In genomic region chr14:25693888-25694568, GRCm38 (mm10) we compare ENCODE assay signal across 8 mouse cellular contexts. TPM values are rescaled to one million over a fixed set of nuclear protein-coding genes. Genes with fewer than 3 reads are reported as not detected.
DNase-seq lines count a peak whose midpoint lies in the region; ATAC-seq lines count a peak whose summit lies in the region.

Ppif (plus strand) TSS chr14:25694154.

- intact Hi-C loops in left cerebral cortex, postnatal 14 days (cut with DNase I) = no loop called here

- peak within 1 kb of the TSS; percentile 83 for H3K4me2 ChIP-seq in intestine, embryonic 14.5 days (ENCODE audit: low read length)

- peak within 1 kb of the TSS; percentile 25 for H3K27ac ChIP-seq in intestine, embryonic 14.5 days (ENCODE audit: low read depth)

- H3K27me3 ChIP-seq in intestine, embryonic 14.5 days (replicated peaks; ENCODE audit: control insufficient read depth, insufficient read depth, low read length) = no peaks in the 10 kb centered on the region

- H3K9me3 ChIP-seq in intestine, embryonic 14.5 days (ENCODE audit: control insufficient read depth, low read length) = no peaks in the 10 kb centered on the region

- under 1% methylated on average over 70 of the region's 70 CpGs for WGBS in intestine, embryonic 14.5 days

- ATAC-seq in intestine, embryonic 14.5 days (replicated peaks; ENCODE audit: low FRiP score, low TSS enrichment, low read depth) = peak; percentile 88

- H3K36me3 ChIP-seq in intestine, embryonic 14.5 days (ENCODE audit: control insufficient read depth, insufficient read depth, low read length) = peaks cover 33% of the 10 kb centered on the region

- DNase-seq in adrenal gland, adult (ENCODE audit: inconsistent age in 2 of 2, low spot score in 1 of 2) = peak; percentile 96 to 99
- peak; percentile 98 for DNase-seq in embryo, embryonic 10.5 days (ENCODE audit: low spot score)
- DNase-seq in gastrocnemius, postnatal 25 days = peak; percentile 92
- peak; percentile 100 for DNase-seq in intestine, embryonic 14.5 days (ENCODE audit: low spot score)
- peak; percentile 95 to 96 for DNase-seq in left cerebral cortex, postnatal 14 days (ENCODE audit: low spot score in 2 of 2)
- peak; percentile 95 for DNase-seq in mesoderm, embryonic 11.5 days (ENCODE audit: low read depth, low spot score)
- peak; percentile 94 for DNase-seq in right cerebral cortex, postnatal 36 days (ENCODE audit: low spot score in 2 of 2)
- peak; percentile 92 for DNase-seq in yolk sac, embryonic 10.5 days (ENCODE audit: low spot score)

- H3K4me3 ChIP-seq in intestine, embryonic 14.5 days (ENCODE audit: low read depth, low read length) = peak within 1 kb of the TSS; percentile 74

- H3K4me1 ChIP-seq in intestine, embryonic 14.5 days (replicated peaks; ENCODE audit: control insufficient read depth, insufficient read depth, low read length) = peaks cover 15% of the 10 kb centered on the region

- H3K9ac ChIP-seq in intestine, embryonic 14.5 days (ENCODE audit: low read length) = peak within 1 kb of the TSS; percentile 70

RNA-seq across cellular contexts. Expression of gene Ppif, which starts in this region (rescaled TPM):
- total RNA-seq in gastrocnemius, postnatal 25 days (2021) = 10 to 100 TPM; 39.9 to 51.1 TPM
- 71.2 and 71.4 TPM in 2 replicates for polyA plus RNA-seq in intestine, embryonic 14.5 days (2014; fragmentation: Nextera tagmentation; extraction: Ambion mirVana)
- total RNA-seq in left cerebral cortex, postnatal 14 days (2021) = 10 to 100 TPM; 23.5 to 25.2 TPM

Comparison
In these comparisons a context has a peak if more than half of its experiments do, and no peak if none do; other contexts are left out.
1. Peak in every context shown above with its lines: DNase-seq, ATAC-seq, H3K4me3 ChIP-seq and H3K27ac ChIP-seq.